Mouse (Mus musculus) embryonic facial prominence, embryonic 15.5 days (tissue): ENCODE results near the gene Dhx29. TPM values are rescaled to one million over a fixed set of nuclear protein-coding genes. Genes with fewer than 3 reads are reported as not detected.
A peak's percentile ranks its signal among the peaks of the same experiment; 100 is the strongest.
"Not testable (repeated sequence)": the region's sequence is repeated elsewhere in the genome, so short reads cannot be mapped to it uniquely, and the experiment has no call there.

Source experiments
- ATAC-seq: fragments of 200-750 bp; cut with Nextera tagmentation; 2 replicates; pipeline ENCODE4 v1.8.0; 2017; ENCODE audit warnings: low read depth, moderate TSS enrichment; ENCODE audit not compliant: insufficient number of reproducible peaks, low FRiP score, low TSS enrichment
- H3K27ac ChIP-seq: fragments of 300-500 bp; sonication (generic); replicated peaks from 2 replicates; pipeline ENCODE4 v1.5.1; 2015; ENCODE audit warnings: mild to moderate bottlenecking, inconsistent platforms
- H3K27me3 ChIP-seq: fragments of 300-500 bp; sonication (generic); 2 replicates; pipeline ENCODE4 v1.6.1; 2015; ENCODE audit warnings: inconsistent platforms
- H3K36me3 ChIP-seq: fragments of 300-500 bp; sonication (generic); 2 replicates; pipeline ENCODE4 v1.6.1; 2015; ENCODE audit warnings: mild to moderate bottlenecking, inconsistent platforms
- H3K4me1 ChIP-seq: fragments of 300-500 bp; sonication (generic); 2 replicates; pipeline ENCODE4 v1.6.1; 2015; ENCODE audit warnings: inconsistent platforms
- H3K4me2 ChIP-seq: fragments of 300-500 bp; sonication (generic); replicated peaks from 2 replicates; pipeline ENCODE4 v1.6.1; 2015; ENCODE audit warnings: mild to moderate bottlenecking, inconsistent platforms
- H3K4me3 ChIP-seq: fragments of 300-500 bp; sonication (generic); replicated peaks from 2 replicates; pipeline ENCODE4 v1.5.1; 2015; ENCODE audit warnings: mild to moderate bottlenecking, inconsistent platforms
- H3K9ac ChIP-seq: fragments of 300-500 bp; sonication (generic); 2 replicates; pipeline ENCODE4 v1.6.1; 2015; ENCODE audit warnings: inconsistent platforms
- H3K9me3 ChIP-seq: fragments of 300-500 bp; sonication (generic); replicated peaks from 2 replicates; pipeline ENCODE4 v1.6.1; 2016; ENCODE audit warnings: inconsistent platforms
- WGBS: fragments of 180-500 bp; shearing (Covaris S2); methylation state at CpG from one replicate; pipeline ENCODE4 v1.1.7; 2015; 5-methylcytosine and 5-hydroxymethylcytosine counted together
- polyA plus RNA-seq: library from polyadenylated mRNA; unstranded; fragments of >200 nt; fragmentation: Nextera tagmentation; extraction: Ambion mirVana; gene quantifications from 2 replicates; pipeline ENCODE4 v1.2.1, GENCODE M21; 2015

Gene Dhx29
- polyA plus RNA-seq, 1 experiment from 2014 or later = 22.4 TPM

- peaks cover 11% of the 10 kb centered on the region for H3K4me1 ChIP-seq
- 55% methylated on average over 9 of the region's 9 CpGs for WGBS
- H3K36me3 ChIP-seq = no peaks in the 10 kb centered on the region
- peak; percentile 80 for ATAC-seq
- peaks cover 51% of the 10 kb centered on the region for H3K27me3 ChIP-seq
- no peak overlapping the region for H3K4me2 ChIP-seq
- no peaks in the 10 kb centered on the region for H3K9me3 ChIP-seq
- H3K27ac ChIP-seq = no peak overlapping the region
- no peak overlapping the region for H3K9ac ChIP-seq
- no peak overlapping the region for H3K4me3 ChIP-seq
These were observed 73.5 kb downstream of the Dhx29 start for GRCm38 (mm10) chr13:113000576-113001318.

DNA sequence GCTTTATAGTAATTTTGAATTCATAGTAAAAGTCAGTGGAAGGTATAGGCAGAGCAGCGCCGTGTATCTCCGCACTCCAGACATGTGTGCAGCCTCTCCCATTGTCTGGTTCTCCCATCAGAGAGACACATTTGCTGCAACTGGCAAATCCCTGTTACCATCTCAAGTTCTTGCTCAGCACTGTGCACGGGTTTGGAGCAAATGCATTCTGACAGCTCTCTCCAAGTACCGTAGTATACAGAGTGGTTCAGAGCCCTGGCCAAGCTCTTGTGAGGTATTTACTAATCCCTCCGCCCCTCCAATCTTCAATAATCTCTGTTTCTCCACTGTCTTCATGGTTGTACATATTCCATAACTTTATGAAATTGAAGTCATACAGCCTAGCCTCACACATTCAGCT, 85.4 kb downstream of the Dhx29 start:
- H3K9me3 ChIP-seq = no peaks in the 10 kb centered on the region
- H3K27me3 ChIP-seq = no peaks in the 10 kb centered on the region; the same call in 1 of the 2 replicates
- no peak for ATAC-seq
- H3K9ac ChIP-seq = no peak overlapping the region
- no peaks in the 10 kb centered on the region for H3K36me3 ChIP-seq
- no peaks in the 10 kb centered on the region for H3K4me1 ChIP-seq
- H3K4me2 ChIP-seq = no peak overlapping the region
- WGBS = 61% methylated on average over 6 of the region's 6 CpGs
- peak overlapping the region; percentile 21; the same call in 1 of the 2 replicates for H3K4me3 ChIP-seq
- no peak overlapping the region for H3K27ac ChIP-seq

DNA sequence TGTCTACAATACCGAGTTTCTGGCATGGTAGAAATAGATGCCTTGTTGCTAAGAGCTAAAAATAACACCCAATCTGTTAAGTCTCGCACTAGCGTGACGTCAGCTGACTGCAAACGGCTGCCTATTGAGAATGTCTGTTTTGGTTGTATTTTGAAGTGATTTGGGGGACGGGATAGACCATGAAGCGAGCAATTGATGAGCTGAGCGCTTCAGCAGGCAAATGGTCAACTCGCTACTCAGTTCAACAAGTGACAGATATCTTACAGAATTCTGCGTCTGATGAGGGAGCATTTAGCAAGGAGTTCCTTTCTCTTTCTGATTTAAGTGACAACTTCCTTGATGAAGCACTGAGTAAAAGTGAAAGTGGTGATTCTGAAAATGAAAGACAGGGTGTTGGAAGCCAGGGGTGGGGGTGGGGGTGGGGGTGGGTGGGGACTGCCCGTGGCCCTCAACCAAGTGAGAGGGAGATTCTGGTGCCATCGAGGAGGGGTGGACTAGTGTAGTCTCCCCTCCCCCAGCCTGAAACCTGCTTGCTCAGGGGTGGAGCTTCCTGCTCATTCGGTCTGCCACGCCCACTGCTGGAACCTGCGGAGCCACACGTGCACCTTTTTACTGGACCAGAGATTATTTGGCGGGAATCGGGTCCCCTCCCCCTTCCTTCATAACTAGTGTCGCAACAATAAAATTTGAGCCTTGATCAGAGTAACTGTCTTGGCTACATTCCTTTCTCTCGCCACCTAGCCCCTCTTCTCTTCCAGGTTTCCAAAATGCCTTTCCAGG, 86.1 kb downstream of the Dhx29 start:
- H3K4me2 ChIP-seq = peak overlapping the region; percentile 30
- H3K9me3 ChIP-seq, H3K27ac ChIP-seq, ATAC-seq, H3K36me3 ChIP-seq, H3K27me3 ChIP-seq, H3K4me1 ChIP-seq, H3K9ac ChIP-seq: not testable (repeated sequence)
- 43% methylated on average over 19 of the region's 20 CpGs for WGBS
- peak overlapping the region; percentile 21; the same call in 1 of the 2 replicates for H3K4me3 ChIP-seq

Other genes starting within 250 kb of the Dhx29 start
- gene Plpp1, start 126.7 kb upstream of the Dhx29 start, polyA plus RNA-seq = 68.1 and 71.6 TPM in 2 replicates
- gene Mtrex, start 56 bp upstream of the Dhx29 start, polyA plus RNA-seq = 55.2 and 61.7 TPM in 2 replicates
- gene Ccno, start 60.3 kb downstream of the Dhx29 start, polyA plus RNA-seq = 10.8 and 26.9 TPM in 2 replicates
- 5.6 and 14.0 TPM in 2 replicates for gene Mcidas, start 66.4 kb downstream of the Dhx29 start, polyA plus RNA-seq
- gene Cdc20b, start 107.7 kb downstream of the Dhx29 start, polyA plus RNA-seq = 3.1 and 8.1 TPM in 2 replicates
- 190 and 192 TPM in 2 replicates for gene Gpx8, start 119.0 kb downstream of the Dhx29 start, polyA plus RNA-seq
- gene Gzma, start 173.5 kb downstream of the Dhx29 start, polyA plus RNA-seq = 0.39 TPM in 1 of 2 replicates, not detected in the other